Mouse (Mus musculus): ENCODE measurements around the gene Svop. TPM values are rescaled to one million over a fixed set of nuclear protein-coding genes. Genes with fewer than 3 reads are reported as not detected.

Svop gene
- not detected for polyA plus RNA-seq (2014; fragmentation: Illumina TruSeq; extraction: RNeasy Lipid Tissue Mini Kit (QIAGEN cat#74804); ENCODE audit: low read depth, low replicate concordance)

GRCm38 (mm10) chr5:114091057-114091807 is at the start of gene Svop:
Gene Svop, minus strand, starts transcription at chr5:114091570.

DNA sequence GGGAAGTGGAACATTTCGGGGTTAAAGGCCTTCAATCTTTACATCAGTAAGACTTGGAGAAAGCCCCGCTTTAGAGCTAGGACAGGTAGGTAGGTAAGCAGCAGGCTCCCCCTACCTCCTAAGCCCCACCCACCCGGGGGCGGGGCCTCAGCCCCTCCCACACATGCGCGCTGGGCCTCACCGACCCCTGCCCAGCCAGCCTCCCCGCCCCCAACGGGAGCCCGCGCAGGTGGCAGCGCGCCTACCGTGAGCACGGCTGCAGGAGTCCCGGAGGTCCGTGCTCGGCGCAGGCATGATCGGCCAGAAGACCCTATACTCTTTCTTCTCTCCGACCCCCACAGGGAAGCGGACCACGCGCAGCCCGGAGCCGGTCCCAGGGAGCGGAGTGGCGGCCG is 38.8 kb upstream of the Svop start, which contains the start of gene Ung:
Ung (plus strand) TSS at position 176 of the 395 bp plus-strand sequence.

DNA sequence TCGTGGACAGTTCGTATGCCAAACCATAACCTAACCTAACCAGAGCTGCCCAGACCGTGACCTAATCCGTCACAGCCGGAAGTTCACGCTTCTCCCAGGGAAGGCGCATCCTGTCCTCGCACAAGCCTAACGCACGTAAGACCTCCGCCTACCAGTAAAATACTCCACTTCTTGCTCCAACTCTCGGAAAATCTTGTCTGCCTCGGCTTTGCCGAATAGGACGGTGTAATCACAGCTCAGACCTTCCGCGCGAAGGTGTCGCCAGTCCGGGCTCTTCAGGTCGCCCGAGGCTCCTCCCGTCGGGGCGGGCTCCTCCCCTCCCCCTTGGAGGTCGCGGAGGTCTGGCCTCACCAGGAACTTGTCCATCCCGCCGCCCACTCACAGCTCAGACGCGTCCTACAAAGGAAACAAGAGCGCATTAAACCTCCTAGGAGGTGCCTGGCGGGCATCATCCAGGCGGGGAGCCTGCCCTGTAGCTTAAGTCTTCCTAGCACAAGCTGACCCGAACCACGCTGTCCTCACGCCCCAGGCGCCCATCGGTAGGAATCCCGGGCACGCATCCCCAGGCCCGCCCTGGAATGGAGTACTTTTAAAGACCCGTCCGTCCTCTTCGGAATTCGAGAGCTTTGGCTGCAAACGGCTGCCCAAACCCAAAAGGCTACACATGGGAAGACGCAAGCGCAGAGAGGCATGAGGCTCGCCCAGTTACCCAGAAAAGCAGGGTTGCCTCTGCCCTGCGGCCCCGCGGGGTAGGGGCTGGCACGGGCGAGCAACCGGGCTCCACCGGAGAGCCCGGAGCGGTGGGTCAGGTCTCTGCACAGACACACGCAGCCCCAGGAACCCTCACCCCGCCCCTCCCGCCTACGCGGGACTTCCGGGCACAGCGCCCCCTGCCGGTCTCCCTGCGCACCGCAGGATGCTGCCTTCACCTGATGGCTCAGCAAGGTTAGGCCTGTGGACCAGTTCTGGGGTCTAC is 36.3 kb upstream of the Svop start, which contains the start of gene Alkbh2:
Alkbh2 (minus strand) TSS at position 845 of the 976 bp plus-strand sequence.

GRCm38 (mm10) chr5:114065161-114065560 is 26.2 kb downstream of the Svop start, which contains the start of gene Usp30:
Gene Usp30, plus strand, starts transcription at chr5:114065461.

DNA sequence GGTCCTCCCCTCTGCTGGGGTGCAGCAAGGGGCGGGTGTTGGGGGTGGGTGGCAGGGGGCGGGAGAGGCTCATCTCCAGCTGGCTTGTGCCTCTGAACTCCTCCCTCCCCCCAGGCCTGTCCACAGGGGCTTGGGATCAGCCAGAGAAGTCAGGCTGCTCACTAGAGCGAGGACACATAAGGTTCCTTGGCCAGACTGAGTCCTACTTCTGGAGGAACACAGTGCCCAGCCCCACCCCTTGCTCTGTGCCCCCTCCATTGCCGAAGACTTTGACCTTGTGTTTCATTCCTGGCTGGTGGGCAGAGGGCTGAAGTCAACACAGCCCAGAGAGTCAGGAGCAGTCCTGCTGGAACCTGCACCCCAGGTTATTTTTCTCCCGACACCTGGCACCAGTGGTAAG is 87.8 kb downstream of the Svop start, which contains the start of gene Dao:
Dao (plus strand) TSS at position 162 of the 400 bp plus-strand sequence.

DNA sequence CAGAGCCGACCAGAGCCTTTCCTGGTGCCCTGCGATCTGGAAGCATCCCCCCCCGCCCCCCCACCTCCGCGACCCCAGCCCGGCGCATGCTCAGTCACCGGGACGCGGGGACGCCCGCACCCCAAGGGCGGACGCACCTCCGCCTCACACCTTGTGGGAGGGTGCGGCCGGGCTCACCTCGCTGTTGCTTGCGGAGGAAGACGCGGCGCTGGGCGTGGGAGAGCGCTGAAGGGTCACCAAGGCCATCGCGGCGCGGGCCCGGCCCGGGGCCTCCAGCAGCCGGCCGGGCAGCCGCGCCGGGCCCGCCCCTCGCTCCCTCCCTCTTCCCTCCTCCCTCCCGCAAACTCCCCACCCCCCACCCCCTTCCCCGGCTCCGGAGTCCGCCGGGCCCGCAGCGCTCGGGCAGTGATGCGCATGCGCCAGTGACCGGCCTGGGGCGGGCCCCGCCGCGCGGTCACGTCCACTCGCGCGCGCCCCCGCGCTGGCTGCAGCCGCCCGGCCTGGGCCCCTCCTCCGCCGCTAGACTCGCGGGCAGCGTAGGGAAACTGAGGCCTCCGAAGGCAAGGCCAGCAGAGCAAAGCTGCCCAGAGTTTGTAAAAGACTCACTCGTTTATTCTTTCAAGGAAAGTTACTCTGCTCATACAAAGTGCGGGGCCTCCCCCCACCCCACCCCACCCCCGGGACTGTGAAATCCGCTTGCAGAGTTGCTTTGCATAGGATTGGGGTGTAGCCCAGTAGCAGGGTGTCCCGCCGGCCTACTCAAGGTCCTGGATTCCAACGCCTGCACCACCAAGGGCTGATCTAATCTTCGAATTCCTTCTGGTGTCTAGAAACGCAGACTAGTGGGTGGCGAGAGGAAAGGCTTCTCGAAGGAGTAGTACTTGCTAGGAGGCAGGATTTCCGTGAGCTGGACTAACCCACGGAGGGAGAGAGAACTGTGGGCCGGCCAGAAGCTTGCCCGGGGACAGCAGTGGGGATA is 97.6 kb downstream of the Svop start, which contains the start of gene Ssh1:
Ssh1 (minus strand) TSS at position 408 of the 979 bp plus-strand sequence.

Other genes starting within 250 kb of the Svop start
- gene Coro1c, start 182.8 kb downstream of the Svop start, polyA plus RNA-seq (2014; fragmentation: Illumina TruSeq; extraction: RNeasy Lipid Tissue Mini Kit (QIAGEN cat#74804); ENCODE audit: low read depth, low replicate concordance) = 6.1 TPM
- gene Ssh1, start 97.7 kb downstream of the Svop start, polyA plus RNA-seq (2014; fragmentation: Illumina TruSeq; extraction: RNeasy Lipid Tissue Mini Kit (QIAGEN cat#74804); ENCODE audit: low read depth, low replicate concordance) = 0.93 TPM
- gene Dao, start 87.9 kb downstream of the Svop start, polyA plus RNA-seq (2014; fragmentation: Illumina TruSeq; extraction: RNeasy Lipid Tissue Mini Kit (QIAGEN cat#74804); ENCODE audit: low read depth, low replicate concordance) = not detected
- gene Usp30, start 26.1 kb downstream of the Svop start, polyA plus RNA-seq (2014; fragmentation: Illumina TruSeq; extraction: RNeasy Lipid Tissue Mini Kit (QIAGEN cat#74804); ENCODE audit: low read depth, low replicate concordance) = 2.9 TPM
- not detected for gene Alkbh2, start 36.6 kb upstream of the Svop start, polyA plus RNA-seq (2014; fragmentation: Illumina TruSeq; extraction: RNeasy Lipid Tissue Mini Kit (QIAGEN cat#74804); ENCODE audit: low read depth, low replicate concordance)
- gene Ung, start 38.8 kb upstream of the Svop start, polyA plus RNA-seq (2014; fragmentation: Illumina TruSeq; extraction: RNeasy Lipid Tissue Mini Kit (QIAGEN cat#74804); ENCODE audit: low read depth, low replicate concordance) = 0.37 TPM
- 3.7 TPM for gene Acacb, start 55.0 kb upstream of the Svop start, polyA plus RNA-seq (2014; fragmentation: Illumina TruSeq; extraction: RNeasy Lipid Tissue Mini Kit (QIAGEN cat#74804); ENCODE audit: low read depth, low replicate concordance)
- not detected for gene Foxn4, start 182.2 kb upstream of the Svop start, polyA plus RNA-seq (2014; fragmentation: Illumina TruSeq; extraction: RNeasy Lipid Tissue Mini Kit (QIAGEN cat#74804); ENCODE audit: low read depth, low replicate concordance)
- gene Myo1h, start 197.6 kb upstream of the Svop start, polyA plus RNA-seq (2014; fragmentation: Illumina TruSeq; extraction: RNeasy Lipid Tissue Mini Kit (QIAGEN cat#74804); ENCODE audit: low read depth, low replicate concordance) = not detected

Measured in liver, adult 10 weeks (tissue).